Mouse (Mus musculus) kidney, embryonic 14.5 days (tissue): ENCODE results near the gene Cog3. TPM values are rescaled to one million over a fixed set of nuclear protein-coding genes. Genes with fewer than 3 reads are reported as not detected.

Source experiments
- ATAC-seq: fragments of 200-750 bp; cut with Nextera tagmentation; 2 replicates; pipeline ENCODE4 v1.8.0; 2017; ENCODE audit warnings: moderate number of reproducible peaks, mild to moderate bottlenecking, moderate TSS enrichment, moderate library complexity; ENCODE audit not compliant: low FRiP score, low TSS enrichment
- H3K27ac ChIP-seq: fragments of 300-500 bp; sonication (generic); 2 replicates; pipeline ENCODE4 v1.5.1; 2014; ENCODE audit warnings: low read depth, mild to moderate bottlenecking, low read length, moderate library complexity, mixed read lengths
- H3K27me3 ChIP-seq: fragments of 300-500 bp; sonication (generic); 2 replicates; pipeline ENCODE4 v1.6.1; 2014; ENCODE audit warnings: mild to moderate bottlenecking, low read length; ENCODE audit not compliant: control insufficient read depth, insufficient read depth
- H3K36me3 ChIP-seq: fragments of 300-500 bp; sonication (generic); 2 replicates; pipeline ENCODE4 v1.6.1; 2014; ENCODE audit warnings: low read length, mixed read lengths; ENCODE audit not compliant: control insufficient read depth, insufficient read depth
- H3K4me1 ChIP-seq: fragments of 300-500 bp; sonication (generic); 2 replicates; pipeline ENCODE4 v1.6.1; 2014; ENCODE audit warnings: low read length, mixed read lengths; ENCODE audit not compliant: control insufficient read depth, insufficient read depth
- H3K4me2 ChIP-seq: fragments of 300-500 bp; sonication (generic); replicated peaks from 2 replicates; pipeline ENCODE4 v1.6.1; 2014; ENCODE audit warnings: low read depth, mild to moderate bottlenecking, low read length
- H3K4me3 ChIP-seq: fragments of 300-500 bp; sonication (generic); 2 replicates; pipeline ENCODE4 v1.5.1; 2014; ENCODE audit warnings: mild to moderate bottlenecking, low read length
- H3K9ac ChIP-seq: fragments of 300-500 bp; sonication (generic); 2 replicates; pipeline ENCODE4 v1.6.1; 2014; ENCODE audit warnings: low read depth, mild to moderate bottlenecking, low read length, moderate library complexity
- H3K9me3 ChIP-seq: fragments of 300-500 bp; sonication (generic); 2 replicates; pipeline ENCODE4 v1.6.1; 2016; ENCODE audit warnings: low read length; ENCODE audit not compliant: control insufficient read depth
- WGBS: fragments of 180-500 bp; shearing (Covaris S2); extraction: QIAGEN DNeasy Blood & Tissue Kit; methylation state at CpG from one replicate; pipeline ENCODE4 v1.1.7; 2014; 5-methylcytosine and 5-hydroxymethylcytosine counted together
- polyA plus RNA-seq: library from polyadenylated mRNA; unstranded; fragments of >200 nt; fragmentation: Nextera tagmentation; extraction: Ambion mirVana; gene quantifications from 2 replicates; pipeline ENCODE4 v1.2.1, GENCODE M21; 2014

Gene Cog3
- 12.0 and 24.9 TPM in 2 replicates for polyA plus RNA-seq

GRCm38 (mm10) chr14:75753991-75754817 is at the start of gene Cog3:
Cog3 (minus strand) TSS chr14:75754517.
- Histone ChIP-seq H3K9me3 (no peaks in the 10 kb centered on the region), H3K27ac (peak within 1 kb of the TSS; percentile 89), H3K4me3 (peak within 1 kb of the TSS; percentile 98), H3K36me3 (no peaks in the 10 kb centered on the region), H3K9ac (peak within 1 kb of the TSS; percentile 95), H3K27me3 (no peaks in the 10 kb centered on the region), H3K4me2 (peak within 1 kb of the TSS; percentile 70), H3K4me1 (peaks cover 14% of the 10 kb centered on the region)
- ATAC-seq, result peak; percentile 97
- WGBS, result under 1% methylated on average over 77 of the region's 78 CpGs

GRCm38 (mm10) chr14:75797769-75798386 is 43.6 kb upstream of the Cog3 start:
- no peak overlapping the region for H3K9ac ChIP-seq
- 0 out of 2 replicates have a peak, but pooled peaks have one; percentile 66 for ATAC-seq
- H3K4me2 ChIP-seq, result no peak overlapping the region
- no peak overlapping the region for H3K27ac ChIP-seq
- H3K4me1 ChIP-seq, result no peaks in the 10 kb centered on the region
- no peak overlapping the region for H3K4me3 ChIP-seq
- WGBS, result 26% methylated on average over 5 of the region's 5 CpGs
- no peaks in the 10 kb centered on the region for H3K36me3 ChIP-seq
- H3K27me3 ChIP-seq, result no peaks in the 10 kb centered on the region
- no peaks in the 10 kb centered on the region for H3K9me3 ChIP-seq

GRCm38 (mm10) chr14:75795918-75796317 is 41.6 kb upstream of the Cog3 start:
- H3K36me3 ChIP-seq, result no peaks in the 10 kb centered on the region
- no peak for ATAC-seq
- H3K4me1 ChIP-seq, result no peaks in the 10 kb centered on the region
- 84% methylated on average over 4 of the region's 4 CpGs for WGBS
- no peak overlapping the region for H3K4me2 ChIP-seq
- no peaks in the 10 kb centered on the region for H3K27me3 ChIP-seq
- no peak overlapping the region for H3K9ac ChIP-seq
- H3K9me3 ChIP-seq, result no peaks in the 10 kb centered on the region
- no peak overlapping the region for H3K27ac ChIP-seq
- no peak overlapping the region for H3K4me3 ChIP-seq

DNA sequence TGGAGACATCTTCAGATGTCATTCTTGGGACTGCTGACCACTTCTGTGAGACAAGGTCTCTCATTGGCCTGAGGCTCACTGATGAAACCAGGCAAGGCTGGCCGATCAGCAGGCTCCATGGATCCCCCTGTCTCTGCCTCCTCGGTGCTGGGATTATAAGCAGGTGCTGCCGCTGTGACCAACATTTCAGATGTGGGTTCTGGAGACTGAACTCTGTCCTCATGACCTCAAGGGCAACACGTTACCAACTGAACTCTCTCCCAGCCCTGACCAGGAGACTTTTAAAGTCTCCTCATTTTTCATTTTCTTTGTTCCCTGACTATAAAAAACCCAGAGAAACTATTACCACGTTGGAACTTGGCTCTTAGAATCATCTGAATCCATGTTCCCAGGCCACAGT is 40.4 kb upstream of the Cog3 start:
- no peak overlapping the region for H3K27ac ChIP-seq
- H3K9me3 ChIP-seq, result no peaks in the 10 kb centered on the region
- WGBS, result 83% methylated on average over 5 of the region's 5 CpGs
- no peak overlapping the region for H3K9ac ChIP-seq
- H3K36me3 ChIP-seq, result no peaks in the 10 kb centered on the region
- no peak overlapping the region for H3K4me3 ChIP-seq
- H3K4me1 ChIP-seq, result no peaks in the 10 kb centered on the region
- no peak for ATAC-seq
- no peak overlapping the region for H3K4me2 ChIP-seq
- no peaks in the 10 kb centered on the region; the same call in 1 of the 2 replicates for H3K27me3 ChIP-seq

DNA sequence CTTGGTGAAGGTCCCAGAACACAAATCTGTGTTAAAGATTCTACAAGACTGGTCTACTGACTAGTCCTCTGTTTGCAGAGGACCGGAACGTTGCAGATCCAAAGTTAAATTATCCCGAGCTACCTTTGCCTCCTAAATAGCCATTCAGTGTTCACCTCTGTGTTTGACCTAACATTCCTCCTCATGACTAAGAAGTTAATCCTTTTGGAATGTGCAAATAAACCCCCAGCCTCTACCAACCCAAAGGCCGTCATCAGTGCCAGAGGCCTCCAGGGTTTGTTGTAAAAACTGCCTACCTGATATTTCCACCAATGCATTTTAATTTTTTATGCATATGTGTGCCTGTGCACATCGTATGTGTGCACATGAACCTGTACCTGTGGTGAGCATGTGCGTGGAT is 40.0 kb upstream of the Cog3 start:
- no peak overlapping the region for H3K27ac ChIP-seq
- no peaks in the 10 kb centered on the region for H3K36me3 ChIP-seq
- no peak for ATAC-seq
- WGBS, result 80% methylated on average over 6 of the region's 6 CpGs
- no peak overlapping the region for H3K4me3 ChIP-seq
- H3K4me1 ChIP-seq, result no peaks in the 10 kb centered on the region
- no peak overlapping the region for H3K4me2 ChIP-seq
- H3K27me3 ChIP-seq, result no peaks in the 10 kb centered on the region; the same call in 1 of the 2 replicates
- H3K9me3 ChIP-seq, result no peaks in the 10 kb centered on the region
- no peak overlapping the region for H3K9ac ChIP-seq

DNA sequence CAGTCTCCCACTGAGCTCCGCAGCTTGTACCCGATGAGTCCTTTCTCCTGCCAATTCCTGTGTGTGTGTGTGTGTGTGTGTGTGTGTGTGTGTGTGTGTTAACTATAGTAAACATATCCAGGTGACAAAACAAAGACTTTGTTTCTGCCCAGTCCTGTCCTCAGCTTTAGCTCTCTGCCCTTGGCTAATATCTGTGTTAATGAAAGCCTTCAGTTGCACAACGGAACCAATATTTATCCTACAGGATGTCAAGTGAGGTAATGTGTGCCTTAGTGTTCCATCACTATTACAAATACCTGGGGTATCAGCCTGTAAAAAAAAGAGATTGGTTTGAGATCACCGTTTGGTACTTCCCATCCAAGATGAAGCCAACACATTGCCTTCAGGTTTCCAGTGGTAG is 38.8 kb upstream of the Cog3 start:
- Histone ChIP-seq H3K36me3 (no peaks in the 10 kb centered on the region), H3K9ac (no peak overlapping the region)

DNA sequence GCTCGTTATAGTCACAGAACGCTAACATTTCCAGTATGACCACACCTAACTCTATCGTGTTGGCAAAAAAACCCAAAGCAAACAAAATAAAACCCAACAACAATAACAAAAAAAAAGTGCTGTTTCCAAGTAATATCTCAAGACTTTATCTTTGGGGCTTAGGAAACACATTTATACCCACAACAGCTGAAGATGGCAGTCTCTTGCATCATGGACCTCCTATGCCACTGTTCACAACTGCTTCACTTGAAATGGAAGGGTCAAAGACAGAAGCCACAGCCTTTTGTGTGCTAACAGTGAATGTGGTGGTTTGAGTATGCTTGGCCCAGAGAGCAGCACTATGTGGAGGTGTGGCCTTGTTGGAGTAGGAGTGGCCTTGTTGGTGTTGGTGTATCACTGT is 37.1 kb upstream of the Cog3 start:
- Histone ChIP-seq H3K9ac (no peak overlapping the region), H3K4me1 (no peaks in the 10 kb centered on the region), H3K36me3 (no peaks in the 10 kb centered on the region), H3K4me2 (no peak overlapping the region), H3K9me3 (no peaks in the 10 kb centered on the region), H3K27me3 (peaks cover 6% of the 10 kb centered on the region), H3K4me3 (no peak overlapping the region), H3K27ac (no peak overlapping the region)
- no peak for ATAC-seq
- WGBS, result 83% methylated on average over 3 of the region's 3 CpGs

More for the DNA sequence above, 38.8 kb upstream of the Cog3 start:
- no peaks in the 10 kb centered on the region for H3K9me3 ChIP-seq
- H3K4me1 ChIP-seq, result no peaks in the 10 kb centered on the region
- no peak overlapping the region for H3K4me2 ChIP-seq
- peaks cover 4% of the 10 kb centered on the region for H3K27me3 ChIP-seq
- 95% methylated on average over 4 of the region's 4 CpGs for WGBS
- ATAC-seq, result no peak
- H3K27ac ChIP-seq, result no peak overlapping the region
- no peak overlapping the region for H3K4me3 ChIP-seq

DNA sequence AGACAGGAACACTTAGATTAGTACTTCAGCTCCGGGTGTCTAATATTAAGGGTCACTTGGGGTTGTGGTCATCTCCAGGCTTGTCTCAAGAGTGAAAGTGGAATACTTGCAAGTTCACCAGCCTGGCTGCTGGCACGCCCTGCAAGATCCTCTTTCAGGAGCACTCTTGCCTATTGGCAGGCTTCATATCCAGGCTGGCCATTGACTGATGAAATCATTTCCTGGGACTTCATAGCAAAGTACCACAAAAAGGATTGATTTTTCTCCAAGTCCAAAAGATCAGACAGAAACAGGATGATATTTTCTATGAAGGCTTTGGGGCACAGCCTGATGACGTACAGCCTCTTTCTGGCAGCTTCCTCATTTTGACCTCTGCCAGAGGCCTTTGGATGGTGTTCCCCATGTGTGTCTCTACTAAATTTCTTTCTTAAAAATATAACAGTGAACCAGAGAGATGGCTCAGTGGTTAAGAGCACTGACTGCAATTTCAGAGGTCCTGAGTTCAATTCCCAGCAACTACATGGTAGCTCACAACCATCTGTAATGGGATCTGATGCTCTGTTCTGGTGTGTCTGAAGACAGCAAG is 36.2 kb upstream of the Cog3 start:
- Histone ChIP-seq H3K4me1 (no peaks in the 10 kb centered on the region), H3K4me3 (no peak overlapping the region), H3K27me3 (peaks cover 10% of the 10 kb centered on the region), H3K9me3 (no peaks in the 10 kb centered on the region), H3K9ac (no peak overlapping the region), H3K36me3 (no peaks in the 10 kb centered on the region), H3K4me2 (no peak overlapping the region), H3K27ac (no peak overlapping the region)
- 76% methylated on average over 3 of the region's 3 CpGs for WGBS
- ATAC-seq, result no peak

DNA sequence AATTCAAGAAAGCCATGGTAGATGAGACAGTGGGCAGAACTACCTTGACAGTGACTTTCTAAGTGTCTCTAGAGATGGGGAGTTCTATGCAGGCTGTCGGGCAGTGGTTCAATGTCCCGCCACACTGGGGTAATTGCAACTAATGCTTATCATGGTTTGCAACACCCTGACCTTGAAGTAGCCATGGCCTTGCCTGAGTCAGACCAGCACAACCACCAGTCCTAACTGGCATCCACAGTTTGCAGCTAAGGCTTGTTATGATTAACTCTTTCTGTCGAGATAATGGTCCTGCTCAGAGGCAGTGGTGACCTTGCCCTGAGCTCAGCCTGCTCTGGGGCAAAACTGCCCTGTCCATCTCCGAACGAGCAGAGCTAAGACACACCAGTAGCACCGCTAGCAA is 35.0 kb upstream of the Cog3 start:
- no peaks in the 10 kb centered on the region for H3K9me3 ChIP-seq

More for the DNA sequence above, 35.0 kb upstream of the Cog3 start:
- Histone ChIP-seq H3K4me2 (no peak overlapping the region), H3K27me3 (peaks cover 10% of the 10 kb centered on the region), H3K27ac (no peak overlapping the region), H3K4me3 (no peak overlapping the region), H3K4me1 (no peaks in the 10 kb centered on the region), H3K36me3 (no peaks in the 10 kb centered on the region), H3K9ac (no peak overlapping the region)
- 78% methylated on average over 6 of the region's 6 CpGs for WGBS
- no peak for ATAC-seq
